Mouse (Mus musculus): ENCODE results near the gene Slc35e2. TPM values are rescaled to one million over a fixed set of nuclear protein-coding genes. Genes with fewer than 3 reads are reported as not detected.

The Slc35e2 gene
- polyA plus RNA-seq, 1 experiment from 2014 or later, result 6.4 TPM

- H3K4me2 ChIP-seq, result no peak overlapping the region
- 80% methylated on average over 7 of the region's 7 CpGs for WGBS
- H3K36me3 ChIP-seq, result peaks cover 21% of the 10 kb centered on the region
- no peak overlapping the region for H3K4me3 ChIP-seq
- H3K9ac ChIP-seq, result no peak overlapping the region
- H3K9me3 ChIP-seq, result no peaks in the 10 kb centered on the region
- no peaks in the 10 kb centered on the region for H3K4me1 ChIP-seq
- no peak overlapping the region for H3K27ac ChIP-seq
- H3K27me3 ChIP-seq, result no peaks in the 10 kb centered on the region
- ATAC-seq (ENCODE audit: borderline replicate concordance, extremely low read depth, low FRiP score, low TSS enrichment), result no peak
Measured at GRCm38 (mm10) chr4:155578336-155579125, 22.7 kb upstream of the Slc35e2 start.

GRCm38 (mm10) chr4:155580420-155580819, 20.8 kb upstream of the Slc35e2 start:
- WGBS, result 34% methylated on average over 1 of the region's 1 CpGs
- Histone ChIP-seq H3K4me2 (no peak overlapping the region), H3K9ac (no peak overlapping the region), H3K27me3 (no peaks in the 10 kb centered on the region), H3K9me3 (no peaks in the 10 kb centered on the region), H3K27ac (no peak overlapping the region), H3K4me3 (no peak overlapping the region), H3K4me1 (no peaks in the 10 kb centered on the region), H3K36me3 (peaks cover 40% of the 10 kb centered on the region)
- ATAC-seq (ENCODE audit: borderline replicate concordance, extremely low read depth, low FRiP score, low TSS enrichment), result no peak

GRCm38 (mm10) chr4:155582279-155582905, 18.8 kb upstream of the Slc35e2 start:
- H3K36me3 ChIP-seq, result peaks cover 51% of the 10 kb centered on the region
- no peaks in the 10 kb centered on the region for H3K4me1 ChIP-seq
- no peaks in the 10 kb centered on the region for H3K9me3 ChIP-seq
- WGBS, result 89% methylated on average over 6 of the region's 6 CpGs
- H3K4me3 ChIP-seq, result no peak overlapping the region
- no peak overlapping the region for H3K4me2 ChIP-seq
- no peak for ATAC-seq (ENCODE audit: borderline replicate concordance, extremely low read depth, low FRiP score, low TSS enrichment)
- no peak overlapping the region for H3K27ac ChIP-seq
- no peaks in the 10 kb centered on the region for H3K27me3 ChIP-seq
- H3K9ac ChIP-seq, result no peak overlapping the region

- no peak for ATAC-seq (ENCODE audit: borderline replicate concordance, extremely low read depth, low FRiP score, low TSS enrichment)
- H3K27me3 ChIP-seq, result no peaks in the 10 kb centered on the region
- no peaks in the 10 kb centered on the region for H3K9me3 ChIP-seq
- no peaks in the 10 kb centered on the region for H3K4me1 ChIP-seq
- peaks cover 53% of the 10 kb centered on the region for H3K36me3 ChIP-seq
- 91% methylated on average over 5 of the region's 5 CpGs for WGBS
- no peak overlapping the region for H3K4me3 ChIP-seq
- no peak overlapping the region for H3K9ac ChIP-seq
- H3K27ac ChIP-seq, result no peak overlapping the region
- no peak overlapping the region for H3K4me2 ChIP-seq
Measured at GRCm38 (mm10) chr4:155589356-155589755, 11.9 kb upstream of the Slc35e2 start.

- Histone ChIP-seq H3K9me3 (no peaks in the 10 kb centered on the region), H3K36me3 (peaks cover 35% of the 10 kb centered on the region), H3K9ac (no peak overlapping the region), H3K27ac (no peak overlapping the region), H3K4me3 (no peak overlapping the region), H3K27me3 (no peaks in the 10 kb centered on the region), H3K4me1 (no peaks in the 10 kb centered on the region), H3K4me2 (no peak overlapping the region)
- 58% methylated on average over 7 of the region's 7 CpGs for WGBS
- no peak for ATAC-seq (ENCODE audit: borderline replicate concordance, extremely low read depth, low FRiP score, low TSS enrichment)
Measured at GRCm38 (mm10) chr4:155591012-155591719, 10.1 kb upstream of the Slc35e2 start.

GRCm38 (mm10) chr4:155593780-155594179, 7.4 kb upstream of the Slc35e2 start:
- no peak overlapping the region for H3K4me3 ChIP-seq
- no peak overlapping the region for H3K27ac ChIP-seq
- H3K9me3 ChIP-seq, result no peaks in the 10 kb centered on the region
- 23% methylated on average over 1 of the region's 1 CpGs for WGBS
- no peak overlapping the region for H3K4me2 ChIP-seq
- H3K4me1 ChIP-seq, result no peaks in the 10 kb centered on the region
- no peak for ATAC-seq (ENCODE audit: borderline replicate concordance, extremely low read depth, low FRiP score, low TSS enrichment)
- H3K9ac ChIP-seq, result no peak overlapping the region
- H3K27me3 ChIP-seq, result no peaks in the 10 kb centered on the region
- peaks cover 17% of the 10 kb centered on the region for H3K36me3 ChIP-seq

- H3K27me3 ChIP-seq, result no peaks in the 10 kb centered on the region
- H3K9ac ChIP-seq, result no peak overlapping the region
- no peak overlapping the region for H3K4me2 ChIP-seq
- H3K36me3 ChIP-seq, result no peaks in the 10 kb centered on the region
- WGBS, result 60% methylated on average over 3 of the region's 3 CpGs
- H3K4me3 ChIP-seq, result no peak overlapping the region
- no peak overlapping the region for H3K27ac ChIP-seq
- no peaks in the 10 kb centered on the region for H3K4me1 ChIP-seq
- no peaks in the 10 kb centered on the region for H3K9me3 ChIP-seq
- ATAC-seq (ENCODE audit: borderline replicate concordance, extremely low read depth, low FRiP score, low TSS enrichment), result no peak
Measured at GRCm38 (mm10) chr4:155595777-155596176, 5.4 kb upstream of the Slc35e2 start.

- Histone ChIP-seq H3K4me2 (no peak overlapping the region), H3K4me3 (no peak overlapping the region), H3K27ac (no peak overlapping the region), H3K36me3 (no peaks in the 10 kb centered on the region), H3K27me3 (no peaks in the 10 kb centered on the region), H3K9ac (no peak overlapping the region), H3K4me1 (no peaks in the 10 kb centered on the region), H3K9me3 (no peaks in the 10 kb centered on the region)
- 77% methylated on average over 5 of the region's 5 CpGs for WGBS
- no peak for ATAC-seq (ENCODE audit: borderline replicate concordance, extremely low read depth, low FRiP score, low TSS enrichment)
Measured at GRCm38 (mm10) chr4:155596606-155597005, 4.6 kb upstream of the Slc35e2 start.

- WGBS, result 11% methylated on average over 20 of the region's 20 CpGs
- ATAC-seq (ENCODE audit: borderline replicate concordance, extremely low read depth, low FRiP score, low TSS enrichment), result no peak
- no peaks in the 10 kb centered on the region for H3K9me3 ChIP-seq
- H3K27me3 ChIP-seq, result no peaks in the 10 kb centered on the region
- H3K4me3 ChIP-seq, result no peak overlapping the region
- H3K4me2 ChIP-seq, result no peak overlapping the region
- H3K4me1 ChIP-seq, result peaks cover 9% of the 10 kb centered on the region
- no peak overlapping the region for H3K9ac ChIP-seq
- no peak overlapping the region for H3K27ac ChIP-seq
- peaks cover 3% of the 10 kb centered on the region; the same call in 1 of the 2 replicates for H3K36me3 ChIP-seq
Measured at GRCm38 (mm10) chr4:155598536-155598935, 2.7 kb upstream of the Slc35e2 start.

GRCm38 (mm10) chr4:155599901-155600825, 1.1 kb upstream of the Slc35e2 start:
- H3K9ac ChIP-seq, result peak overlapping the region; percentile 77
- 79% methylated on average over 10 of the region's 11 CpGs for WGBS

GRCm38 (mm10) chr4:155601997-155602456, 811 bp downstream of the Slc35e2 start:
- Histone ChIP-seq H3K9ac (peak overlapping the region; percentile 77), H3K36me3 (peaks cover 14% of the 10 kb centered on the region; the same call in 1 of the 2 replicates), H3K4me3 (peak overlapping the region; percentile 65), H3K27ac (peak overlapping the region; percentile 96), H3K4me1 (peaks cover 9% of the 10 kb centered on the region), H3K27me3 (no peaks in the 10 kb centered on the region), H3K4me2 (peak overlapping the region; percentile 86), H3K9me3 (no peaks in the 10 kb centered on the region)
- ATAC-seq (ENCODE audit: borderline replicate concordance, extremely low read depth, low FRiP score, low TSS enrichment), result no peak
- WGBS, result 1% methylated on average over 31 of the region's 31 CpGs

More at GRCm38 (mm10) chr4:155599901-155600825, 1.1 kb upstream of the Slc35e2 start:
- H3K27me3 ChIP-seq, result no peaks in the 10 kb centered on the region
- H3K9me3 ChIP-seq, result no peaks in the 10 kb centered on the region
- peak overlapping the region; percentile 86 for H3K4me2 ChIP-seq
- no peak for ATAC-seq (ENCODE audit: borderline replicate concordance, extremely low read depth, low FRiP score, low TSS enrichment)
- peaks cover 7% of the 10 kb centered on the region; the same call in 1 of the 2 replicates for H3K36me3 ChIP-seq
- H3K4me1 ChIP-seq, result peaks cover 9% of the 10 kb centered on the region
- H3K4me3 ChIP-seq, result peak overlapping the region; percentile 65
- peak overlapping the region; percentile 96 for H3K27ac ChIP-seq

Data from lung, embryonic 15.5 days (tissue).